Mouse (Mus musculus) C2C12 (cell line): ENCODE data around the gene Krt36. TPM values are rescaled to one million over a fixed set of nuclear protein-coding genes. Genes with fewer than 3 reads are reported as not detected.

ENCODE experiments used
- H3K27me3 ChIP-seq: one replicate; pipeline ENCODE4 v1.6.1; 2011; ENCODE audit not compliant: control insufficient read depth, insufficient read depth, insufficient read length
- H3K36me3 ChIP-seq: one replicate; pipeline ENCODE4 v1.6.1; 2011; ENCODE audit not compliant: control insufficient read depth, insufficient read depth
- H3K4me3 ChIP-seq: one replicate; pipeline ENCODE4 v1.5.1; 2011; ENCODE audit warnings: mild to moderate bottlenecking, control low read depth; ENCODE audit not compliant: poor library complexity, insufficient read depth, severe bottlenecking
- H3K79me2 ChIP-seq: one replicate; pipeline ENCODE4 v1.6.1; 2011; ENCODE audit not compliant: control insufficient read depth, insufficient read depth
- H3K79me3 ChIP-seq: one replicate; pipeline ENCODE4 v1.6.1; 2011; ENCODE audit warnings: low read depth, control low read depth
- H3ac ChIP-seq: one replicate; pipeline ENCODE3; 2011; ENCODE audit warnings: low read depth; ENCODE audit not compliant: control insufficient read depth, insufficient read length
- CEBPB ChIP-seq: IDR thresholded peaks from one replicate; pipeline ENCODE4 v1.6.1; 2011; ENCODE audit warnings: low read depth, mild to moderate bottlenecking, control low read depth, moderate library complexity
- CTCF ChIP-seq: IDR thresholded peaks from one replicate; pipeline ENCODE4 v1.5.1; 2011; ENCODE audit not compliant: control insufficient read depth, insufficient read depth, insufficient read length
- FOSL1 ChIP-seq: IDR thresholded peaks from one replicate; pipeline ENCODE4 v1.8.0; 2011; ENCODE audit warnings: mild to moderate bottlenecking, low read length; ENCODE audit not compliant: poor library complexity, insufficient read depth, severe bottlenecking
- MAX ChIP-seq: IDR thresholded peaks from one replicate; pipeline ENCODE4 v1.6.1; 2011; ENCODE audit warnings: mild to moderate bottlenecking, control low read depth
- MYOD1 ChIP-seq: IDR thresholded peaks from one replicate; pipeline ENCODE4 v1.6.1; 2011; ENCODE audit warnings: low read depth; ENCODE audit not compliant: control insufficient read depth, insufficient read length
- MYOG ChIP-seq: IDR thresholded peaks from one replicate; pipeline ENCODE4 v1.6.1; 2011; ENCODE audit not compliant: control insufficient read depth, insufficient read length; ENCODE audit errors: extremely low read depth
- USF1 ChIP-seq: IDR thresholded peaks from one replicate; pipeline ENCODE4 v1.6.1; 2011; ENCODE audit warnings: low read depth, mild to moderate bottlenecking, control low read depth, moderate library complexity
- polyA plus RNA-seq: library from polyadenylated mRNA; unstranded; fragments of >200 nt; fragmentation: generic; extraction: Trizol; gene quantifications from one replicate; pipeline ENCODE4 v1.2.1, GENCODE M21; 2012; ENCODE audit warnings: missing spikeins

Gene Krt36
- polyA plus RNA-seq, 1 experiment: 0.14 TPM

- Histone ChIP-seq H3K36me3 (no peaks in the 10 kb centered on the region), H3K4me3 (no peak overlapping the region), H3K79me2 (no peaks in the 10 kb centered on the region), H3K27me3 (no peaks in the 10 kb centered on the region), H3K79me3 (no peaks in the 10 kb centered on the region), H3ac (no peak overlapping the region)
- TF ChIP-seq MAX: no peak
- no peak for TF ChIP-seq MYOG
- TF ChIP-seq FOSL1: no peak
- TF ChIP-seq MYOD1: no peak
- no peak for TF ChIP-seq CTCF
- TF ChIP-seq USF1: no peak
- no peak for TF ChIP-seq CEBPB
Observed at GRCm38 (mm10) chr11:100140966-100141365, 35.5 kb upstream of the Krt36 start.

GRCm38 (mm10) chr11:100139391-100139790 is 34.0 kb upstream of the Krt36 start:
- no peak overlapping the region for H3ac ChIP-seq
- TF ChIP-seq MAX (no peak), USF1 (no peak), CEBPB (no peak), MYOG (no peak), CTCF (no peak)
- H3K36me3 ChIP-seq: no peaks in the 10 kb centered on the region
- H3K79me3 ChIP-seq: no peaks in the 10 kb centered on the region
- no peaks in the 10 kb centered on the region for H3K27me3 ChIP-seq
- H3K79me2 ChIP-seq: no peaks in the 10 kb centered on the region
- H3K4me3 ChIP-seq: no peak overlapping the region

- Histone ChIP-seq H3K79me3 (no peaks in the 10 kb centered on the region), H3K36me3 (no peaks in the 10 kb centered on the region), H3K79me2 (no peaks in the 10 kb centered on the region), H3ac (no peak overlapping the region), H3K4me3 (no peak overlapping the region), H3K27me3 (no peaks in the 10 kb centered on the region)
- TF ChIP-seq MYOG: no peak
- no peak for TF ChIP-seq MAX
- TF ChIP-seq FOSL1: no peak
- TF ChIP-seq MYOD1: no peak
Observed at GRCm38 (mm10) chr11:100138809-100139208, 33.4 kb upstream of the Krt36 start.

- Histone ChIP-seq H3K27me3 (no peaks in the 10 kb centered on the region), H3ac (no peak overlapping the region), H3K79me3 (no peaks in the 10 kb centered on the region), H3K4me3 (no peak overlapping the region), H3K79me2 (no peaks in the 10 kb centered on the region), H3K36me3 (no peaks in the 10 kb centered on the region)
- TF ChIP-seq MYOG (no peak), FOSL1 (no peak), MAX (no peak), USF1 (no peak), CEBPB (no peak), MYOD1 (no peak), CTCF (no peak)
Observed at GRCm38 (mm10) chr11:100137693-100138092, 32.3 kb upstream of the Krt36 start.

- no peaks in the 10 kb centered on the region for H3K27me3 ChIP-seq
- no peak overlapping the region for H3ac ChIP-seq
- no peaks in the 10 kb centered on the region for H3K36me3 ChIP-seq
- no peaks in the 10 kb centered on the region for H3K79me2 ChIP-seq
- H3K79me3 ChIP-seq: no peaks in the 10 kb centered on the region
- H3K4me3 ChIP-seq: no peak overlapping the region
- no peak for TF ChIP-seq MYOD1
- no peak for TF ChIP-seq FOSL1
- TF ChIP-seq CTCF: no peak
- no peak for TF ChIP-seq CEBPB
- no peak for TF ChIP-seq USF1
- TF ChIP-seq MYOG: no peak
Observed at GRCm38 (mm10) chr11:100136559-100136958, 31.1 kb upstream of the Krt36 start.

- Histone ChIP-seq H3K79me3 (no peaks in the 10 kb centered on the region), H3K79me2 (no peaks in the 10 kb centered on the region), H3K27me3 (no peaks in the 10 kb centered on the region), H3ac (no peak within 1 kb of the TSS), H3K4me3 (no peak within 1 kb of the TSS), H3K36me3 (no peaks in the 10 kb centered on the region)
- no peak for TF ChIP-seq FOSL1
- TF ChIP-seq CEBPB: no peak
- no peak for TF ChIP-seq CTCF
- TF ChIP-seq MAX: no peak
Observed at GRCm38 (mm10) chr11:100135731-100136130, 30.3 kb upstream of the Krt36 start, which contains the start of gene Krt15. TSS of gene Krt15 (minus strand) at chr11:100135928.

- H3K4me3 ChIP-seq: no peak overlapping the region
Observed at GRCm38 (mm10) chr11:100124901-100125300, 19.5 kb upstream of the Krt36 start.

More at GRCm38 (mm10) chr11:100124901-100125300, 19.5 kb upstream of the Krt36 start:
- TF ChIP-seq MYOD1 (no peak), CTCF (no peak), MAX (no peak), MYOG (no peak), CEBPB (no peak), USF1 (no peak), FOSL1 (no peak)
- no peaks in the 10 kb centered on the region for H3K79me3 ChIP-seq
- H3ac ChIP-seq: no peak overlapping the region
- H3K27me3 ChIP-seq: no peaks in the 10 kb centered on the region
- H3K79me2 ChIP-seq: no peaks in the 10 kb centered on the region
- no peaks in the 10 kb centered on the region for H3K36me3 ChIP-seq
